Mouse (Mus musculus): ENCODE results near the gene Tbx22. TPM values are rescaled to one million over a fixed set of nuclear protein-coding genes. Genes with fewer than 3 reads are reported as not detected.

The Tbx22 gene
- polyA plus RNA-seq (2015; fragmentation: Nextera tagmentation; extraction: Ambion mirVana): not detected in 2 replicates

DNA sequence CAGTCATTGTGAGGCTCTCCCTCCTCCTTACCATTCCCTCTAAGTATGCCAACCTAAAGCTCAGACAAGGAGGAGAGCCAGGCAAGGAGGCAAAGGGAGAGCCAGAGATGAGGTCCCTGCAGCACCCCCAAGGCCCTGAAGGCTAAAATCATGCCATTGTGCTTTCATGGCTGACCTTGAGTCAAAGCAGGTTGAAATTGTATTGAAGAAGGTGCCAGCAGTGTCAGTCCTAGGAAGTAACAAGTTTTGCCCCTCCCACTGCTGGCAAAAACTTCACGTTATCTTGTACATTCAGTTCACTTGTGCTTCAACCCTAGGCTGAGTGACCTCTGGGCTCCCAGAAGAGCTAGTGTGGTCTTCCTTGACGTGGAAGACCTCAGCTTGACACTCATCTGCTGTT, at the start of gene Tbx22:
Tbx22 (plus strand) TSS at position 301 of the 400 bp plus-strand sequence.

Other genes starting within 250 kb of the Tbx22 start
- gene Tent5d, start 124.6 kb downstream of the Tbx22 start, polyA plus RNA-seq (2015; fragmentation: Nextera tagmentation; extraction: Ambion mirVana): not detected in 2 replicates
- 8.8 and 10.7 TPM in 2 replicates for gene 2610002M06Rik, start 148.4 kb downstream of the Tbx22 start, polyA plus RNA-seq (2015; fragmentation: Nextera tagmentation; extraction: Ambion mirVana)